ENCODE assay signal across 19 mouse cellular contexts in genomic region chr4:151993035-151993434, GRCm38 (mm10). TPM values are rescaled to one million over a fixed set of nuclear protein-coding genes. Genes with fewer than 3 reads are reported as not detected.
DNase-seq lines count a peak whose midpoint lies in the region; ATAC-seq and TF ChIP-seq lines count a peak whose summit lies in the region.
"Had no signal": no experiment of that assay in that cellular context is flagged by ENCODE, and none has a peak within 500 bp of the region (broad histone marks: within the 10 kb centered on the region; RNA-seq: fewer than 3 reads in every experiment).

No protein-coding gene starts in this region.

- 65% methylated on average over 6 of the region's 6 CpGs for WGBS in heart, embryonic 13.5 days
- 40% methylated on average over 6 of the region's 6 CpGs for WGBS in lung, embryonic 15.5 days

- ATAC-seq in heart, embryonic 13.5 days (ENCODE audit: extremely low read depth, insufficient number of reproducible peaks, low FRiP score, low TSS enrichment): no peak
- no peak for ATAC-seq in lung, embryonic 15.5 days (ENCODE audit: borderline replicate concordance, extremely low read depth, low FRiP score, low TSS enrichment)
- ATAC-seq: activated CD4-positive, CD25-positive, alpha-beta regulatory T cell, adult 4 months; intestine, embryonic 16.5 days; Patski had no signal

- H3K4me2 ChIP-seq in heart, embryonic 13.5 days: peak overlapping the region; percentile 94
- H3K4me2 ChIP-seq in lung, embryonic 15.5 days: peak overlapping the region; percentile 12

- no peaks in the 10 kb centered on the region for H3K9me3 ChIP-seq in heart, embryonic 13.5 days
- H3K9me3 ChIP-seq in lung, embryonic 15.5 days: no peaks in the 10 kb centered on the region
- H3K9me3 ChIP-seq: embryonic facial prominence, embryonic 15.5 days; hindbrain, embryonic 15.5 days; liver, embryonic 15.5 days had no signal

- TF ChIP-seq CTCF in testis, adult 2 months (IDR thresholded peaks at IDR 0.05; ENCODE audit: control insufficient read depth, insufficient read depth, insufficient replicate concordance, low read depth, low read length): no peak

- no peak overlapping the region for H3K27ac ChIP-seq in heart, embryonic 13.5 days (replicated peaks)
- H3K27ac ChIP-seq in lung, embryonic 15.5 days: 0 out of 2 replicates have a peak overlapping the region, but pooled peaks have one; percentile 15
- peak overlapping the region; percentile 73 for H3K27ac ChIP-seq in testis, adult 2 months (ENCODE audit: control insufficient read depth, insufficient read depth, low read depth, low read length)
- H3K27ac ChIP-seq: embryonic facial prominence, embryonic 15.5 days; hindbrain, embryonic 15.5 days; left cerebral cortex, adult 2 months; liver, embryonic 15.5 days had no signal

- peak overlapping the region; percentile 99 for H3K9ac ChIP-seq in heart, embryonic 13.5 days
- 0 out of 2 replicates have a peak overlapping the region, but pooled peaks have one; percentile 7 for H3K9ac ChIP-seq in lung, embryonic 15.5 days
- H3K9ac ChIP-seq: embryonic facial prominence, embryonic 15.5 days; hindbrain, embryonic 15.5 days; liver, embryonic 15.5 days had no signal

- H3K36me3 ChIP-seq in heart, embryonic 13.5 days: peaks cover 44% of the 10 kb centered on the region
- H3K36me3 ChIP-seq in lung, embryonic 15.5 days: peaks cover 30% of the 10 kb centered on the region
- H3K36me3 ChIP-seq in testis, adult 2 months (ENCODE audit: control insufficient read depth, insufficient read depth, low read length): no peaks in the 10 kb centered on the region

- H3K4me1 ChIP-seq in heart, embryonic 13.5 days: peaks cover 44% of the 10 kb centered on the region
- H3K4me1 ChIP-seq in lung, embryonic 15.5 days: peaks cover 36% of the 10 kb centered on the region
- peaks cover 13% of the 10 kb centered on the region for H3K4me1 ChIP-seq in testis, adult 2 months (ENCODE audit: control insufficient read depth, insufficient read depth, low read length)

- DNase-seq in heart, adult 8-10 months (ENCODE audit: low spot score): no peak
- DNase-seq in lung, postnatal 36 days: no peak
- DNase-seq in testis, postnatal 10 days (ENCODE audit: low spot score): no peak
- no peak for DNase-seq in embryo, embryonic 10.5 days (ENCODE audit: low spot score)
- DNase-seq: adrenal gland, postnatal 14 days; cerebellum, adult 2 months; gastrocnemius, postnatal 36 days; kidney, postnatal 10 days; retina, postnatal 1 day had no signal

- peak overlapping the region; percentile 96 for H3K4me3 ChIP-seq in heart, embryonic 13.5 days
- H3K4me3 ChIP-seq in lung, embryonic 15.5 days: no peak overlapping the region; the same call in 1 of the 2 replicates
- peak overlapping the region; percentile 8; the same call in 1 of the 2 replicates for H3K4me3 ChIP-seq in testis, adult 2 months (ENCODE audit: control insufficient read depth, low read depth, low read length)
- H3K4me3 ChIP-seq: left cerebral cortex, adult 2 months; liver, embryonic 15.5 days had no signal

- no peak; the same call in 1 of the 2 replicates for TF ChIP-seq POLR2A in testis, adult 2 months (IDR thresholded peaks at IDR 0.05; ENCODE audit: control insufficient read depth, low read depth, low read length)

- H3K27me3 ChIP-seq in heart, embryonic 13.5 days (replicated peaks): no peaks in the 10 kb centered on the region
- no peaks in the 10 kb centered on the region for H3K27me3 ChIP-seq in lung, embryonic 15.5 days
- H3K27me3 ChIP-seq in testis, adult 2 months (ENCODE audit: control insufficient read depth, insufficient read depth, low read length): no peaks in the 10 kb centered on the region
- H3K27me3 ChIP-seq: embryonic facial prominence, embryonic 15.5 days; hindbrain, embryonic 15.5 days; Patski had no signal

RNA-seq across cellular contexts. Expression of gene Phf13, which starts 3.0 kb away (rescaled TPM):
- 17.8 and 18.3 TPM in 2 replicates for polyA plus RNA-seq in heart, embryonic 13.5 days (2015; fragmentation: Nextera tagmentation; extraction: Ambion mirVana)
- 1 to 10 TPM; 4.6 to 5.7 (median 5.1) TPM for total RNA-seq in heart, adult 8-10 months (2022)
- 28.5 and 29.7 TPM in 2 replicates for polyA plus RNA-seq in lung, embryonic 15.5 days (2015; fragmentation: Nextera tagmentation; extraction: Ambion mirVana)
- 41.8 and 43.6 TPM in 2 replicates for polyA plus RNA-seq in testis, adult 2 months (2012; rRNA removed)

RNA-seq across cellular contexts. Expression of gene Thap3, which starts 4.2 kb away (rescaled TPM):
- 26.1 and 28.0 TPM in 2 replicates for polyA plus RNA-seq in heart, embryonic 13.5 days (2015; fragmentation: Nextera tagmentation; extraction: Ambion mirVana)
- 10 to 100 TPM; 12.4 to 15.8 (median 13.6) TPM for total RNA-seq in heart, adult 8-10 months (2022)
- polyA plus RNA-seq in lung, embryonic 15.5 days (2015; fragmentation: Nextera tagmentation; extraction: Ambion mirVana): 40.7 and 41.1 TPM in 2 replicates
- polyA plus RNA-seq in testis, adult 2 months (2012; rRNA removed): 4.2 and 5.5 TPM in 2 replicates

RNA-seq across cellular contexts. Expression of gene Klhl21, which starts 15.6 kb away (rescaled TPM):
- 23.2 and 25.9 TPM in 2 replicates for polyA plus RNA-seq in heart, embryonic 13.5 days (2015; fragmentation: Nextera tagmentation; extraction: Ambion mirVana)
- total RNA-seq in heart, adult 8-10 months (2022): 100 to 1,000 TPM in 1 of 4 experiments, 10 to 100 TPM in 3; 87.7 to 109 (median 93.7) TPM
- polyA plus RNA-seq in lung, embryonic 15.5 days (2015; fragmentation: Nextera tagmentation; extraction: Ambion mirVana): 15.3 and 16.1 TPM in 2 replicates
- 17.1 TPM in 2 replicates for polyA plus RNA-seq in testis, adult 2 months (2012; rRNA removed)

RNA-seq across cellular contexts. Expression of gene Zbtb48, which starts 34.4 kb away (rescaled TPM):
- polyA plus RNA-seq in heart, embryonic 13.5 days (2015; fragmentation: Nextera tagmentation; extraction: Ambion mirVana): 10.0 and 11.6 TPM in 2 replicates
- total RNA-seq in heart, adult 8-10 months (2022): 1 to 10 TPM; 3.8 to 5.7 (median 5.0) TPM
- 19.0 and 21.2 TPM in 2 replicates for polyA plus RNA-seq in lung, embryonic 15.5 days (2015; fragmentation: Nextera tagmentation; extraction: Ambion mirVana)
- polyA plus RNA-seq in testis, adult 2 months (2012; rRNA removed): 18.2 and 22.4 TPM in 2 replicates

RNA-seq across cellular contexts. Expression of gene Tas1r1, which starts 45.3 kb away (rescaled TPM):
- 0.11 TPM in 1 of 2 replicates, not detected in the other for polyA plus RNA-seq in heart, embryonic 13.5 days (2015; fragmentation: Nextera tagmentation; extraction: Ambion mirVana)
- not detected for total RNA-seq in heart, adult 8-10 months (2022)
- 0.40 and 0.42 TPM in 2 replicates for polyA plus RNA-seq in lung, embryonic 15.5 days (2015; fragmentation: Nextera tagmentation; extraction: Ambion mirVana)
- polyA plus RNA-seq in testis, adult 2 months (2012; rRNA removed): 30.2 and 37.6 TPM in 2 replicates
- total RNA-seq: adrenal gland, postnatal 14 days had no signal
- polyA plus RNA-seq: activated CD4-positive, CD25-positive, alpha-beta regulatory T cell, adult 4 months had no signal
